Mouse (Mus musculus) liver, postnatal 0 days (tissue): ENCODE measurements around the gene Phactr3. TPM values are rescaled to one million over a fixed set of nuclear protein-coding genes. Genes with fewer than 3 reads are reported as not detected.

ENCODE experiments used
- ATAC-seq: fragments of 200-750 bp; cut with Nextera tagmentation; 2 replicates; pipeline ENCODE4 v1.8.0; 2017; ENCODE audit warnings: mild to moderate bottlenecking, moderate library complexity
- DNase-seq: peaks from one replicate; pipeline ENCODE4 v3.0.0-alpha.2; 2016
- H3K27ac ChIP-seq: fragments of 300-500 bp; sonication (generic); 2 replicates; pipeline ENCODE4 v1.5.1; 2014; ENCODE audit warnings: antibody characterized with exemption, moderate library complexity, mild to moderate bottlenecking, low read depth
- H3K27me3 ChIP-seq: fragments of 300-500 bp; sonication (generic); 2 replicates; pipeline ENCODE4 v1.6.1; 2014; ENCODE audit warnings: low read length, control low read depth, mixed read lengths; ENCODE audit not compliant: insufficient read depth
- H3K36me3 ChIP-seq: fragments of 300-500 bp; sonication (generic); replicated peaks from 2 replicates; pipeline ENCODE4 v1.6.1; 2014; ENCODE audit warnings: mild to moderate bottlenecking, control low read depth, low read length, moderate library complexity, mixed read lengths; ENCODE audit not compliant: insufficient read depth
- H3K4me1 ChIP-seq: fragments of 300-500 bp; sonication (generic); 2 replicates; pipeline ENCODE4 v1.6.1; 2014; ENCODE audit warnings: antibody characterized with exemption, mild to moderate bottlenecking, control low read depth; ENCODE audit not compliant: insufficient read depth
- H3K4me2 ChIP-seq: fragments of 300-500 bp; sonication (generic); 2 replicates; pipeline ENCODE4 v1.6.1; 2014; ENCODE audit warnings: low read depth, mild to moderate bottlenecking, low read length, moderate library complexity, mixed read lengths
- H3K4me3 ChIP-seq: fragments of 300-500 bp; sonication (generic); 2 replicates; pipeline ENCODE4 v1.5.1; 2014; ENCODE audit warnings: low read depth, low read length
- H3K9ac ChIP-seq: fragments of 300-500 bp; sonication (generic); replicated peaks from 2 replicates; pipeline ENCODE4 v1.6.1; 2014; ENCODE audit warnings: mild to moderate bottlenecking, moderate library complexity
- H3K9me3 ChIP-seq: fragments of 300-500 bp; sonication (generic); 2 replicates; pipeline ENCODE4 v1.6.1; 2016; ENCODE audit warnings: mild to moderate bottlenecking, control low read depth, low read length, mixed read lengths
- CTCF ChIP-seq: sonication (generic); IDR thresholded peaks from 2 replicates; pipeline ENCODE4 v1.5.1; 2016; ENCODE audit warnings: antibody characterized with exemption, low read depth
- EP300 ChIP-seq: IDR thresholded peaks from 2 replicates; pipeline ENCODE4 v1.6.1; 2016; ENCODE audit warnings: antibody characterized with exemption, low read depth, mild to moderate bottlenecking
- WGBS: fragments of 180-500 bp; shearing (Covaris S2); extraction: QIAGEN DNeasy Blood & Tissue Kit; methylation state at CpG from one replicate; pipeline ENCODE4 v1.1.7; 2014; ENCODE audit not compliant: insufficient replicate concordance; 5-methylcytosine and 5-hydroxymethylcytosine counted together
- polyA plus RNA-seq: library from polyadenylated mRNA; unstranded; fragments of >200 nt; fragmentation: Nextera tagmentation; extraction: Ambion mirVana; gene quantifications from 2 replicates; pipeline ENCODE4 v1.2.1, GENCODE M21; 2015

Phactr3 gene
- polyA plus RNA-seq, 1 experiment from 2014 or later, result not detected

GRCm38 (mm10) chr2:178324410-178324809 lies 205.6 kb downstream of the Phactr3 start:
- Histone ChIP-seq H3K9ac (no peak overlapping the region), H3K9me3 (no peaks in the 10 kb centered on the region), H3K27ac (no peak overlapping the region), H3K36me3 (no peaks in the 10 kb centered on the region), H3K4me2 (no peak overlapping the region), H3K4me1 (no peaks in the 10 kb centered on the region), H3K27me3 (no peaks in the 10 kb centered on the region), H3K4me3 (no peak overlapping the region)
- DNase-seq, result no peak
- no peak for ATAC-seq
- 78% methylated on average over 3 of the region's 3 CpGs for WGBS
- TF ChIP-seq EP300 (no peak), CTCF (no peak)

GRCm38 (mm10) chr2:178324818-178325217 lies 206.0 kb downstream of the Phactr3 start:
- no peaks in the 10 kb centered on the region for H3K36me3 ChIP-seq
- DNase-seq (peak; percentile 5), ATAC-seq (no peak)
- 70% methylated on average over 4 of the region's 4 CpGs for WGBS
- TF ChIP-seq CTCF (no peak), EP300 (no peak)
- no peaks in the 10 kb centered on the region for H3K27me3 ChIP-seq
- no peaks in the 10 kb centered on the region for H3K4me1 ChIP-seq
- no peaks in the 10 kb centered on the region for H3K9me3 ChIP-seq
- no peak overlapping the region for H3K9ac ChIP-seq
- no peak overlapping the region for H3K27ac ChIP-seq
- no peak overlapping the region for H3K4me2 ChIP-seq
- H3K4me3 ChIP-seq, result no peak overlapping the region

GRCm38 (mm10) chr2:178326067-178326466 lies 207.3 kb downstream of the Phactr3 start:
- ATAC-seq, result no peak
- no peak overlapping the region for H3K4me3 ChIP-seq
- H3K4me2 ChIP-seq, result no peak overlapping the region
- 82% methylated on average over 10 of the region's 10 CpGs for WGBS
- H3K36me3 ChIP-seq, result no peaks in the 10 kb centered on the region
- no peak overlapping the region for H3K9ac ChIP-seq
- no peaks in the 10 kb centered on the region for H3K4me1 ChIP-seq
- DNase-seq, result peak; percentile 6
- TF ChIP-seq EP300 (no peak), CTCF (no peak)
- no peaks in the 10 kb centered on the region for H3K27me3 ChIP-seq
- no peaks in the 10 kb centered on the region for H3K9me3 ChIP-seq
- H3K27ac ChIP-seq, result no peak overlapping the region

DNA sequence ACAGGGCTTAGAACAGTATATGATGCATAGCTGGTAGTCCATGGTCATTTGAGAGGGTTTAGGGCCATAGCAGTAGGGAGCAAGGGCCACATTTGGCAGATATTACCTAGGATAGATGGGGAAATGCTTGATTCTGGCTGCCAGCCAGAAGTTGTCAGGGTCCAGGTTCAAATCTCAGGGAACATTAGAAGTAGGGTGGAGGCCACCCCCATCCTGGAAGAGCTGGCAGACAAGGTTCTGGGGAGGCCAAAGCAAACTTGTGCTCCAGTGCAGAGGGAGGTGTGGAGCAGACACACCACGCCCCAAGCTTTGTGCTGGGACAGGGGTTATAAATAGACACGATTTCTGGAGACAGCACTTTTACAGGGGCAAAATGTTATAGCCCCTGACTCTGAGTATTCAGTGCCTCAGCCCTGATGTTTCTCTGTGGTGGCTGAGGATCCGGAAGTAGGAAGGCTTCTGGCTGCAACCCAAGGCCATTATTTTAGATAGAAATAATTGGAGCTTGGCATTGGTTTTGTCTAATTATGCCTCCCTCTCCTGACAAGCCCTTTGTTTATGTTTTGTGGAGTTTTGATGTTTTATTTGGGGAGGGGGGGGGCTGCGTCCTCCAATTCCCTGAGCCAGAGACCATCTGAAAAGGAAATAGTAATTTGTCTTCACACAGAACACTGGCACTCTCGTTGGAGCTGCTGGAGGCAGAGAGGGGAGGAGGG lies 208.1 kb downstream of the Phactr3 start:
- Histone ChIP-seq H3K27me3 (no peaks in the 10 kb centered on the region), H3K4me3 (no peak overlapping the region), H3K4me2 (no peak overlapping the region), H3K27ac (no peak overlapping the region), H3K9ac (no peak overlapping the region), H3K9me3 (no peaks in the 10 kb centered on the region), H3K4me1 (no peaks in the 10 kb centered on the region), H3K36me3 (no peaks in the 10 kb centered on the region)
- no peak for TF ChIP-seq EP300
- TF ChIP-seq CTCF, result no peak
- 25% methylated on average over 5 of the region's 5 CpGs for WGBS
- ATAC-seq (no peak), DNase-seq (peak; percentile 8)

DNA sequence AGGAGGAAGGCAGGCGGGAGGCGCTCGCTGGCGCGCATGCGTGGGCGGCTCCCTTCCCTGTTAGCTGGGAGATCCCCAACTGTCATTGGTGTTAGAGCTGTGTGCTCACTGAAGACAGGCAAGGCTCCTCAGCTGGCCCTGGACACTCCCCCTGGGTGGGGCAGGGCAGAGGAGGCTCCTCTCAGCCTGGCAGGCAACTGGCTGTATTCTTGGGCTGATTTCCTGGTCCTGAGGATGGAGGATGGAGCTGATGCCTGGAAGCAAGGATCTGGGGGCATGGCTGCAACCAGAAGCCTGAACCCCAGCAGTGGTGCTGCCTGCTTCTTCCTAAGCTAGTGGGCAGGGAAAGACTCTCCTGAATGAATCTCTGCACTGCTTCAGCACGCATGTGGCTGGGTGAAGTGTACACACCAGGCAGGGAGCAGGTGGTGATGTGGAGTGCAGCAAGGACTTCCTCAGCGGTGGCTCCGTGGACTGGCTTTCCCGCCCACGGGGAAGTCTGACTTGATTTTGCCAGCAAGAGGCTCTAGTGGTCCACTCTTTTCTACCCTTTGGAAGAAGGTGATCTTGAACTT lies 208.8 kb downstream of the Phactr3 start:
- Histone ChIP-seq H3K27me3 (no peaks in the 10 kb centered on the region), H3K4me3 (no peak overlapping the region), H3K9ac (no peak overlapping the region), H3K4me1 (no peaks in the 10 kb centered on the region), H3K9me3 (no peaks in the 10 kb centered on the region), H3K27ac (no peak overlapping the region), H3K4me2 (no peak overlapping the region), H3K36me3 (no peaks in the 10 kb centered on the region)
- TF ChIP-seq CTCF, result no peak
- TF ChIP-seq EP300, result no peak
- peak; percentile 18 for DNase-seq
- ATAC-seq, result no peak
- WGBS, result 15% methylated on average over 12 of the region's 12 CpGs

DNA sequence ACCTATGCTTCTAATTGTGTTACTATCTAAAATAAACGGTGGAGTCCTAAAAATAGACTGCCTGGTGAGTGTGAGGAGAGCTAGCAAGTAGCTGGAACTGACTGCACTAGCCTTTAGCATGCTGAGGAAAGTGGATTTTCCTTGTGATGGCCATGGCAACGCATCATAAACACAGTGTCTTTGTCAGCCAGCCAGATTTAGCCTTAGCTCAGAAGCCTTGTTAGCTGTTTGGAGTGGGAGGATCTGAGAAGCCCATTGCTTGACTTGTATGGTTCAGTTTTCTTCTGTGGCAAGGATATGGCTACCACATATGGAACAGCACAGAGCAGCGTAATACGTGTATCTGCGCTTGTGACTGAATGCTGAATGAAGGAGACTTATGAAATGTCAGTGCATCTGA lies 210.8 kb downstream of the Phactr3 start:
- Histone ChIP-seq H3K36me3 (no peaks in the 10 kb centered on the region), H3K4me3 (no peak overlapping the region), H3K4me2 (no peak overlapping the region), H3K9me3 (no peaks in the 10 kb centered on the region), H3K4me1 (no peaks in the 10 kb centered on the region), H3K27ac (no peak overlapping the region), H3K27me3 (no peaks in the 10 kb centered on the region), H3K9ac (no peak overlapping the region)
- ATAC-seq (no peak), DNase-seq (no peak)
- 67% methylated on average over 5 of the region's 5 CpGs for WGBS
- no peak for TF ChIP-seq EP300
- TF ChIP-seq CTCF, result no peak
